Mouse (Mus musculus): ENCODE data around the gene Ezr. TPM values are rescaled to one million over a fixed set of nuclear protein-coding genes. Genes with fewer than 3 reads are reported as not detected.

Gene Ezr
- total and polyA plus RNA-seq, 2 experiments from 2014 or later: 45.4 to 60.2 TPM

DNA sequence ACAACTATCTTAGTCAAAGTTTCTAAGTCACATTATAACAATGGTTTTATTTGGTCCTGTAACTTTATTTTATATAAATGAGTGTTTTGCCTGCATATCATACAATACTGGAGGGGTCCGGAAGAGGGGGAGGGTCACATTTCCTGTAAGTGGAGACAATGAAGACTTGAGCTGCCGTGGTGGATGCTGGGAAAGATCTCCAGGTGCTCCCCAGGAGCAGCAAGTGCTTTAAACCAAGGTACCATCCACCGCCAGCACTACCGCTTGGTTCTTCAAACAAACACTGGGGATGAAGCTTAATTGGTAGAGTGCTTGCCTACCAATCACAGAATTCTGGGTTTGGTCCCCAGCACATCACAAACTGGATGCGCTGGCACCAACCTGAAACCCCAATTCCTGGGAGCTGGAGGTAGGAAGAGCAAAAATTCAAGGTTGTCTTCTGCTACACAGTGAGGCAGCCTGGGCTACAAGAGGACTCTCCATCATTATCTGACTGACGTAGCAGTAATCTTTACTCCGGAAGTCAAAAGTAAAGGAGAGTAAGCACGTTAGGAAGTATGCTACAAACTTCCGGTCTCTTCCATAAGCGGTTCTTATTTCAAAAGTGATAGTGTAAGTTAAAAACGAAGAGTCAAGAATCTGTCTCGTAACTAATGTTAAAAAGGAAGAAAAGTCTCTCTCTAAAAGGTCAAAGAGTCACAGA lies 4.8 kb downstream of the Ezr start:
- H3K36me3 ChIP-seq (ENCODE audit: insufficient read depth): no peaks in the 10 kb centered on the region
- no peak overlapping the region for H3K9ac ChIP-seq
- H3K27me3 ChIP-seq (ENCODE audit: insufficient read depth, low read length): no peaks in the 10 kb centered on the region
- peak overlapping the region; percentile 94; the same call in 1 of the 2 replicates for H3K4me2 ChIP-seq (ENCODE audit: low read depth)
- H3K4me3 ChIP-seq (ENCODE audit: low read depth, low read length): no peak overlapping the region; the same call in 1 of the 2 replicates
- no peak overlapping the region for H3K27ac ChIP-seq (ENCODE audit: low read depth, low read length)
- 66% methylated on average over 12 of the region's 12 CpGs for WGBS
- no peaks in the 10 kb centered on the region for H3K4me1 ChIP-seq (ENCODE audit: insufficient read depth)
- DNase-seq: no peak
- TF ChIP-seq CTCF (IDR thresholded peaks at IDR 0.05; ENCODE audit: low read depth): no peak
- no peak for ATAC-seq
- no peaks in the 10 kb centered on the region for H3K9me3 ChIP-seq (ENCODE audit: low read length)

- Histone ChIP-seq H3K27me3 (ENCODE audit: insufficient read depth, low read length) (no peaks in the 10 kb centered on the region), H3K4me1 (ENCODE audit: insufficient read depth) (no peaks in the 10 kb centered on the region), H3K9me3 (ENCODE audit: low read length) (no peaks in the 10 kb centered on the region), H3K27ac (ENCODE audit: low read depth, low read length) (no peak overlapping the region), H3K9ac (no peak overlapping the region), H3K4me3 (ENCODE audit: low read depth, low read length) (no peak overlapping the region), H3K4me2 (ENCODE audit: low read depth) (no peak overlapping the region), H3K36me3 (ENCODE audit: insufficient read depth) (no peaks in the 10 kb centered on the region)
- DNase-seq: no peak
- 81% methylated on average over 6 of the region's 6 CpGs for WGBS
- no peak for TF ChIP-seq CTCF (IDR thresholded peaks at IDR 0.05; ENCODE audit: low read depth)
- no peak for ATAC-seq
Measured at GRCm38 (mm10) chr17:6777061-6777460, 5.5 kb downstream of the Ezr start.

GRCm38 (mm10) chr17:6776576-6776975 lies 6.0 kb downstream of the Ezr start:
- H3K27ac ChIP-seq (ENCODE audit: low read depth, low read length): no peak overlapping the region
- H3K4me2 ChIP-seq (ENCODE audit: low read depth): no peak overlapping the region
- DNase-seq (no peak), ATAC-seq (no peak)
- TF ChIP-seq CTCF (IDR thresholded peaks at IDR 0.05; ENCODE audit: low read depth): no peak
- H3K36me3 ChIP-seq (ENCODE audit: insufficient read depth): no peaks in the 10 kb centered on the region
- H3K27me3 ChIP-seq (ENCODE audit: insufficient read depth, low read length): no peaks in the 10 kb centered on the region
- H3K9me3 ChIP-seq (ENCODE audit: low read length): no peaks in the 10 kb centered on the region
- no peak overlapping the region for H3K9ac ChIP-seq
- WGBS: 33% methylated on average over 5 of the region's 5 CpGs
- no peak overlapping the region for H3K4me3 ChIP-seq (ENCODE audit: low read depth, low read length)
- H3K4me1 ChIP-seq (ENCODE audit: insufficient read depth): no peaks in the 10 kb centered on the region

DNA sequence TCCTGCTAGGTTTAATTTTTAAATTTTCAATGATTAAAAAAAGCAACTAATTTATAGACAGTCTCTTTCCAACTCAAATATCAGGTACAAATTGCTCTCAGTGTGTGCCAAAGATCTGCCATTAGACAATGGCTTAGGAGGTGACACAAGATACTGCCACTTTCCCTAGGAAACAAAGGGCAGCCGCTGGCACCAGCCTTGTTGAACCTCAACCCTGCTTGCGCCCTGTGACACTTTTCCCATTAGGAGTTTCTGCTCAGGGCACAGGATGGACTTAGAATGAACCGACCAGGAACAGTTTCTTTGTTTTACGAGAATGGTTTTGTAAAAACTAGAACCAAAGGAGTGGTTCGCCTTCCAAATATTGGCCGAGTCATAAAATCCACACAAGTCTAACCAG lies 6.5 kb downstream of the Ezr start:
- no peak overlapping the region for H3K9ac ChIP-seq
- TF ChIP-seq CTCF (IDR thresholded peaks at IDR 0.05; ENCODE audit: low read depth): no peak
- no peaks in the 10 kb centered on the region for H3K9me3 ChIP-seq (ENCODE audit: low read length)
- H3K4me1 ChIP-seq (ENCODE audit: insufficient read depth): no peaks in the 10 kb centered on the region
- no peak for DNase-seq
- H3K27me3 ChIP-seq (ENCODE audit: insufficient read depth, low read length): no peaks in the 10 kb centered on the region
- no peaks in the 10 kb centered on the region for H3K36me3 ChIP-seq (ENCODE audit: insufficient read depth)
- WGBS: 40% methylated on average over 6 of the region's 6 CpGs
- no peak overlapping the region for H3K4me2 ChIP-seq (ENCODE audit: low read depth)
- no peak overlapping the region for H3K4me3 ChIP-seq (ENCODE audit: low read depth, low read length)
- no peak overlapping the region for H3K27ac ChIP-seq (ENCODE audit: low read depth, low read length)
- ATAC-seq: no peak

DNA sequence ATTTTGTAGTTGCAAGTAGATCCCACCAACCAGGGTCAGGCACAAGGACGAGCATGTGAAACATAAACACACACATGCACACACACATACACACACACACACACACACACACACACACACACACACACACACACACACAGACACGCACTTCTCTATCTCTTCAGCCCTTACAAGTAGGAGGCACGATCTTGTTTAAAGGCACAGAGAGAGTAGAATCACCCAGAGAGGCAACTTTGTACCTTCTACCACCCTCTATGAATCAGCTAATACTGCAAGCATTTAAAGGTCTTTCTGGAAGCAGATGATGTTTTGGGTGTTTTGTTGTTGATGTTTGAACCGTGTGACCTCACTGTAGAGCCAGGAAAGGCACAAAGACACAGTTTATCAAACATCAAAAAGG lies 6.9 kb downstream of the Ezr start:
- no peak for DNase-seq
- 72% methylated on average over 4 of the region's 4 CpGs for WGBS
- no peaks in the 10 kb centered on the region for H3K9me3 ChIP-seq (ENCODE audit: low read length)

DNA sequence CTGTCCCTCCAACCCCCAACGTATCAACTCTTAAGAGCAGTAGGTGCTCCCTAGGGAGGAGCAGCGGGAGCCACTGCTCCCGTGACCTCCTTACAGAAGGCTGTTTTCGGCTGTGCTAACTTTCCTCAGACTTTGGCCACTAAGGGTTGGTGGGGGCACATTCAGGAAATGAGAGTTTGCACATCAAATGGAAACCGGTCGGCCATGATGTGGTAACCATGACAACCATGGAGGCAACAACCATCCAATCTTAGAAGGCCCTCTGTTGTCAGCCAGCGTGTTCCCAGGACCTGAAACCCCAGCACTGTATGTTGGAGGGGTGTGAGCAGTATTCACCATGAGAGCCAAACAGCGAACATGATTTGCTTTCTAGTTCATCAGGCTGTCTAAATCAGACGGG lies 7.4 kb downstream of the Ezr start:
- TF ChIP-seq CTCF (IDR thresholded peaks at IDR 0.05; ENCODE audit: low read depth): no peak
- H3K4me3 ChIP-seq (ENCODE audit: low read depth, low read length): no peak overlapping the region
- no peak overlapping the region for H3K4me2 ChIP-seq (ENCODE audit: low read depth)
- ATAC-seq (no peak), DNase-seq (peak; percentile 13)
- 62% methylated on average over 9 of the region's 9 CpGs for WGBS
- H3K27me3 ChIP-seq (ENCODE audit: insufficient read depth, low read length): no peaks in the 10 kb centered on the region
- no peaks in the 10 kb centered on the region for H3K9me3 ChIP-seq (ENCODE audit: low read length)
- H3K36me3 ChIP-seq (ENCODE audit: insufficient read depth): no peaks in the 10 kb centered on the region
- H3K4me1 ChIP-seq (ENCODE audit: insufficient read depth): no peaks in the 10 kb centered on the region
- H3K27ac ChIP-seq (ENCODE audit: low read depth, low read length): no peak overlapping the region
- H3K9ac ChIP-seq: no peak overlapping the region

More for the DNA sequence above, 6.9 kb downstream of the Ezr start:
- H3K27ac ChIP-seq (ENCODE audit: low read depth, low read length): no peak overlapping the region
- H3K4me2 ChIP-seq (ENCODE audit: low read depth): no peak overlapping the region
- no peak overlapping the region for H3K9ac ChIP-seq
- no peaks in the 10 kb centered on the region for H3K36me3 ChIP-seq (ENCODE audit: insufficient read depth)
- H3K27me3 ChIP-seq (ENCODE audit: insufficient read depth, low read length): no peaks in the 10 kb centered on the region
- H3K4me1 ChIP-seq (ENCODE audit: insufficient read depth): no peaks in the 10 kb centered on the region
- TF ChIP-seq CTCF (IDR thresholded peaks at IDR 0.05; ENCODE audit: low read depth): no peak
- no peak overlapping the region for H3K4me3 ChIP-seq (ENCODE audit: low read depth, low read length)
- ATAC-seq: no peak

- DNase-seq (no peak), ATAC-seq (no peak)
- Histone ChIP-seq H3K27ac (ENCODE audit: low read depth, low read length) (no peak overlapping the region), H3K4me3 (ENCODE audit: low read depth, low read length) (no peak overlapping the region), H3K9me3 (ENCODE audit: low read length) (no peaks in the 10 kb centered on the region), H3K36me3 (ENCODE audit: insufficient read depth) (no peaks in the 10 kb centered on the region), H3K4me1 (ENCODE audit: insufficient read depth) (no peaks in the 10 kb centered on the region), H3K4me2 (ENCODE audit: low read depth) (no peak overlapping the region), H3K27me3 (ENCODE audit: insufficient read depth, low read length) (no peaks in the 10 kb centered on the region), H3K9ac (no peak overlapping the region)
- no peak for TF ChIP-seq CTCF (IDR thresholded peaks at IDR 0.05; ENCODE audit: low read depth)
- WGBS: 90% methylated on average over 14 of the region's 14 CpGs
Measured at GRCm38 (mm10) chr17:6773249-6773966, 9.2 kb downstream of the Ezr start.
